Mouse (Mus musculus) stomach, postnatal 0 days (tissue): ENCODE results near the gene Gramd1c. TPM values are rescaled to one million over a fixed set of nuclear protein-coding genes. Genes with fewer than 3 reads are reported as not detected.
A peak's percentile ranks its signal among the peaks of the same experiment; 100 is the strongest.

Source experiments
- ATAC-seq: fragments of 200-750 bp; cut with Nextera tagmentation; 2 replicates; pipeline ENCODE4 v1.8.0; 2017; ENCODE audit not compliant: low FRiP score, low TSS enrichment
- DNase-seq: peaks from one replicate; pipeline ENCODE4 v3.0.0-alpha.2; 2016; ENCODE audit warnings: low spot score
- H3K27ac ChIP-seq: fragments of 300-500 bp; sonication (generic); replicated peaks from 2 replicates; pipeline ENCODE4 v1.5.1; 2014; ENCODE audit warnings: mild to moderate bottlenecking, control low read depth
- H3K27me3 ChIP-seq: fragments of 300-500 bp; sonication (generic); 2 replicates; pipeline ENCODE4 v1.6.1; 2014; ENCODE audit warnings: low read length; ENCODE audit not compliant: control insufficient read depth, insufficient read depth
- H3K36me3 ChIP-seq: fragments of 300-500 bp; sonication (generic); 2 replicates; pipeline ENCODE4 v1.6.1; 2014; ENCODE audit warnings: low read length, mixed read lengths; ENCODE audit not compliant: control insufficient read depth, insufficient read depth
- H3K4me1 ChIP-seq: fragments of 300-500 bp; sonication (generic); replicated peaks from 2 replicates; pipeline ENCODE4 v1.6.1; 2014; ENCODE audit warnings: antibody characterized with exemption; ENCODE audit not compliant: control insufficient read depth, insufficient read depth
- H3K4me2 ChIP-seq: fragments of 300-500 bp; sonication (generic); replicated peaks from 2 replicates; pipeline ENCODE4 v1.6.1; 2014; ENCODE audit warnings: low read depth, mild to moderate bottlenecking, control low read depth, moderate library complexity
- H3K4me3 ChIP-seq: fragments of 300-500 bp; sonication (generic); 2 replicates; pipeline ENCODE4 v1.5.1; 2014; ENCODE audit warnings: low read depth, low read length, control low read depth
- H3K9ac ChIP-seq: fragments of 300-500 bp; sonication (generic); 2 replicates; pipeline ENCODE4 v1.6.1; 2014; ENCODE audit warnings: mild to moderate bottlenecking, low read length, control low read depth, mixed read lengths
- H3K9me3 ChIP-seq: fragments of 300-500 bp; sonication (generic); 2 replicates; pipeline ENCODE4 v1.6.1; 2016; ENCODE audit warnings: low read length; ENCODE audit not compliant: control insufficient read depth
- CTCF ChIP-seq: IDR thresholded peaks from 2 replicates; pipeline ENCODE4 v1.5.1; 2016; ENCODE audit warnings: antibody characterized with exemption, low read depth, mild to moderate bottlenecking, moderate library complexity
- EP300 ChIP-seq: optimal IDR thresholded peaks from 2 replicates; pipeline ENCODE3; 2016; ENCODE audit warnings: antibody characterized with exemption
- WGBS: fragments of 180-500 bp; shearing (Covaris S2); extraction: QIAGEN DNeasy Blood & Tissue Kit; methylation state at CpG from one replicate; pipeline ENCODE4 v1.1.7; 2014; 5-methylcytosine and 5-hydroxymethylcytosine counted together
- polyA plus RNA-seq: library from polyadenylated mRNA; unstranded; fragments of >200 nt; fragmentation: Nextera tagmentation; extraction: Ambion mirVana; gene quantifications from 2 replicates; pipeline ENCODE4 v1.2.1, GENCODE M21; 2015

The Gramd1c gene
- polyA plus RNA-seq, 1 experiment from 2014 or later, result 15.8 TPM

- Histone ChIP-seq H3K4me2 (no peak overlapping the region), H3K4me1 (no peaks in the 10 kb centered on the region), H3K4me3 (no peak overlapping the region), H3K27me3 (no peaks in the 10 kb centered on the region), H3K9ac (no peak overlapping the region), H3K27ac (no peak overlapping the region), H3K36me3 (no peaks in the 10 kb centered on the region), H3K9me3 (no peaks in the 10 kb centered on the region)
- ATAC-seq, result no peak
- no peak for TF ChIP-seq CTCF
- no peak for TF ChIP-seq EP300
- no peak for DNase-seq
- 81% methylated on average over 22 of the region's 22 CpGs for WGBS
Observed at GRCm38 (mm10) chr16:43973606-43974220, 89.4 kb downstream of the Gramd1c start.

- Histone ChIP-seq H3K4me1 (no peaks in the 10 kb centered on the region), H3K9ac (no peak overlapping the region), H3K27me3 (no peaks in the 10 kb centered on the region), H3K9me3 (no peaks in the 10 kb centered on the region), H3K4me2 (no peak overlapping the region), H3K4me3 (no peak overlapping the region), H3K36me3 (no peaks in the 10 kb centered on the region), H3K27ac (no peak overlapping the region)
- no peak for ATAC-seq
- TF ChIP-seq CTCF, result no peak
- TF ChIP-seq EP300, result no peak
- no peak for DNase-seq
- 84% methylated on average over 11 of the region's 11 CpGs for WGBS
Observed at GRCm38 (mm10) chr16:43973147-43973546, 90.0 kb downstream of the Gramd1c start.

GRCm38 (mm10) chr16:43972391-43972790 is 90.8 kb downstream of the Gramd1c start:
- H3K4me3 ChIP-seq, result no peak overlapping the region
- no peak overlapping the region for H3K9ac ChIP-seq
- no peaks in the 10 kb centered on the region for H3K27me3 ChIP-seq
- H3K27ac ChIP-seq, result no peak overlapping the region
- no peak for ATAC-seq
- TF ChIP-seq EP300, result no peak
- no peaks in the 10 kb centered on the region for H3K9me3 ChIP-seq
- 91% methylated on average over 2 of the region's 2 CpGs for WGBS
- no peaks in the 10 kb centered on the region for H3K4me1 ChIP-seq
- no peak for DNase-seq
- no peak overlapping the region for H3K4me2 ChIP-seq
- H3K36me3 ChIP-seq, result no peaks in the 10 kb centered on the region

- no peak overlapping the region for H3K4me3 ChIP-seq
- no peaks in the 10 kb centered on the region for H3K36me3 ChIP-seq
- no peak for TF ChIP-seq EP300
- no peak for TF ChIP-seq CTCF
- no peaks in the 10 kb centered on the region for H3K9me3 ChIP-seq
- ATAC-seq, result no peak
- no peaks in the 10 kb centered on the region for H3K27me3 ChIP-seq
- H3K4me1 ChIP-seq, result no peaks in the 10 kb centered on the region
- WGBS, result 66% methylated on average over 9 of the region's 9 CpGs
- no peak overlapping the region for H3K4me2 ChIP-seq
- DNase-seq, result peak; percentile 21
- no peak overlapping the region for H3K9ac ChIP-seq
- no peak overlapping the region for H3K27ac ChIP-seq
Observed at GRCm38 (mm10) chr16:43971741-43972140, 91.4 kb downstream of the Gramd1c start.

- Histone ChIP-seq H3K4me2 (no peak overlapping the region), H3K4me3 (no peak overlapping the region)
- TF ChIP-seq CTCF (no peak), EP300 (no peak)
Observed at GRCm38 (mm10) chr16:43971189-43971588, 92.0 kb downstream of the Gramd1c start.

GRCm38 (mm10) chr16:43970426-43970825 is 92.7 kb downstream of the Gramd1c start:
- Histone ChIP-seq H3K27ac (no peak overlapping the region), H3K36me3 (no peaks in the 10 kb centered on the region), H3K27me3 (no peaks in the 10 kb centered on the region), H3K4me3 (no peak overlapping the region), H3K9ac (no peak overlapping the region), H3K4me1 (no peaks in the 10 kb centered on the region), H3K4me2 (no peak overlapping the region), H3K9me3 (no peaks in the 10 kb centered on the region)
- DNase-seq (no peak), ATAC-seq (no peak)
- no peak for TF ChIP-seq EP300
- no peak for TF ChIP-seq CTCF
- 86% methylated on average over 3 of the region's 3 CpGs for WGBS

More at GRCm38 (mm10) chr16:43971189-43971588, 92.0 kb downstream of the Gramd1c start:
- 92% methylated on average over 11 of the region's 11 CpGs for WGBS
- no peaks in the 10 kb centered on the region for H3K36me3 ChIP-seq
- no peak for ATAC-seq
- no peaks in the 10 kb centered on the region for H3K4me1 ChIP-seq
- H3K9me3 ChIP-seq, result no peaks in the 10 kb centered on the region
- no peak overlapping the region for H3K27ac ChIP-seq
- no peaks in the 10 kb centered on the region for H3K27me3 ChIP-seq
- no peak for DNase-seq
- H3K9ac ChIP-seq, result no peak overlapping the region
